In the genomic region with DNA sequence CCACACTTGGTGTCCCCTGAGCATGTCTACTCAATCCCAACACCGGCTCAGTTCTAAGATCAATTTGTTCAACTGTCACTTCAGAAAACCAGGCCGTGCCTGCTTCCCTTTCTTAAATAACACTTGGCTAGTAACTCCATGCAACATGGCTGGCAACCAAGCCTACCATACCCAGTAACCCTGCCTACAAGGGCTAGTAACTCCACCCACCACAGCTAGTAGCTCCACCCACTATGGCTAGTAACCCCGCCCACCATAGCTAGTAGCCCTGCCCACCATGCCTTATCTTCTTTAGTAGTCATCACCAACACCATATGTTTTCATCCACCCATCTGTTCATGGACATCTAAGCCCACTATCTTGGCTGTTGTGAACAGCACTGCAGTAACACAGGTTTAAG, we compare ENCODE assay signal across 31 mouse cellular contexts.
DNase-seq lines count a peak whose midpoint lies in the region; TF ChIP-seq lines count a peak whose summit lies in the region.
"Had no signal": no experiment of that assay in that cellular context is flagged by ENCODE, and none has a peak within 500 bp of the region (broad histone marks: within the 10 kb centered on the region; RNA-seq: fewer than 3 reads in every experiment).

No protein-coding gene starts in this region.

- no peaks in the 10 kb centered on the region for H3K27me3 ChIP-seq in CH12.LX (replicated peaks)
- H3K27me3 ChIP-seq: forebrain, embryonic 12.5 days; heart, embryonic 13.5 days; kidney, embryonic 15.5 days; limb, embryonic 13.5 days; liver, embryonic 12.5 days; neural tube, embryonic 12.5 days; Patski had no signal

- no peak for TF ChIP-seq CTCF in gastrocnemius, adult 2 months (IDR thresholded peaks at IDR 0.05)
- no peak for TF ChIP-seq CTCF in CH12.LX (conservative IDR thresholded peaks at IDR 0.05 in 1 of 2, IDR thresholded peaks at IDR 0.05 in 1 of 2; ENCODE audit: low read depth in 2 of 2, low read length in 2 of 2)

- no peak for TF ChIP-seq RAD21 in CH12.LX (IDR thresholded peaks at IDR 0.05; ENCODE audit: low read depth, low read length)

- no peak for TF ChIP-seq EP300 in CH12.LX (IDR thresholded peaks at IDR 0.05; ENCODE audit: low read length)

- no peak overlapping the region for H3K4me3 ChIP-seq in gastrocnemius, adult 2 months
- H3K4me3 ChIP-seq in CH12.LX (replicated peaks in 1 of 3; ENCODE audit: low read depth in 2 of 3, low read length in 2 of 3, poor library complexity in 1 of 3), result no peak overlapping the region
- H3K4me3 ChIP-seq: forebrain, embryonic 12.5 days; heart, embryonic 13.5 days; kidney, embryonic 15.5 days; limb, embryonic 13.5 days; liver, embryonic 12.5 days; neural tube, embryonic 12.5 days had no signal

- TF ChIP-seq POLR2A in CH12.LX (IDR thresholded peaks at IDR 0.05; ENCODE audit: low read depth, low read length), result no peak

- intact Hi-C loops in gastrocnemius, adult 2 months (cut with DNase I), result loop anchor here (5.0 kb wide), 1 partner anchor 120 kb away; no protein-coding TSS in a partner anchor

- peak; percentile 39 for DNase-seq in gastrocnemius, adult 2 months
- DNase-seq in gastrocnemius, postnatal 4 days (ENCODE audit: low spot score in 2 of 2), result no peak
- peak; percentile 12 for DNase-seq in CH12.LX (ENCODE audit: extremely low read depth)
- peak; percentile 6 for DNase-seq in c-Kit-negative CD71-positive TER-119-positive erythroid progenitor cells, embryonic 14.5 days (ENCODE audit: low read depth, low spot score)
- peak; percentile 4 to 7 for DNase-seq in natural killer cell, adult 2 months (ENCODE audit: low spot score in 2 of 2)
- no peak for DNase-seq in frontal cortex, postnatal 36 days (ENCODE audit: low spot score in 2 of 2)
- DNase-seq in heart, adult 9 months (ENCODE audit: low spot score in 2 of 2), result no peak
- DNase-seq: adrenal gland, postnatal 25 days; cerebellum, adult 18-20 months; cerebellum, postnatal 10 days; forebrain, postnatal 0 days; heart, adult 18-20 months; heart, postnatal 10 days; kidney, adult 18-20 months; kidney, postnatal 25 days; liver, postnatal 0 days; lung, postnatal 4 days; midbrain, embryonic 14.5 days; right cerebral cortex, adult 18-20 months; spleen, adult 18-20 months; thymus, adult 2 months; thymus, postnatal 36 days had no signal

- H3K79me2 ChIP-seq in CH12.LX (replicated peaks; ENCODE audit: control insufficient read depth, extremely low read depth, insufficient read depth, poor library complexity, severe bottlenecking), result no peaks in the 10 kb centered on the region

- H3K27ac ChIP-seq in gastrocnemius, adult 2 months, result peak overlapping the region; percentile 57
- no peak overlapping the region for H3K27ac ChIP-seq in CH12.LX (ENCODE audit: insufficient read depth, low read depth)
- H3K27ac ChIP-seq: forebrain, embryonic 12.5 days; heart, embryonic 13.5 days; hindbrain, embryonic 14.5 days; kidney, embryonic 15.5 days; limb, embryonic 13.5 days; liver, embryonic 12.5 days; neural tube, embryonic 12.5 days had no signal

- in situ Hi-C loops in CH12.LX (cut with MboI; ENCODE audit: low pct_ligation_motif_present, low pct_unique_long_range_greater_than_20kb, low sequenced_read_pairs), result no loop called here

- peaks cover 0 to 6% of the 10 kb centered on the region in 2 experiments; a peak in 1 of 4 replicates for H3K4me1 ChIP-seq in CH12.LX (ENCODE audit: control insufficient read depth in 1 of 2, insufficient read depth in 2 of 2)
- H3K4me1 ChIP-seq: liver, embryonic 12.5 days; neural tube, embryonic 12.5 days had no signal

- dilution Hi-C loops in CH12.LX (cut with MboI; ENCODE audit: extremely low pct_ligation_motif_present, extremely low pct_unique_long_range_greater_than_20kb, low sequenced_read_pairs), result no loop called here

- peaks cover 0 to 34% of the 10 kb centered on the region in 2 experiments for H3K36me3 ChIP-seq in CH12.LX (replicated peaks in 1 of 2; ENCODE audit: control insufficient read depth in 1 of 2, insufficient read depth in 1 of 2, low read length in 1 of 2)
- H3K36me3 ChIP-seq: forebrain, embryonic 12.5 days; G1E; heart, embryonic 13.5 days; kidney, embryonic 15.5 days; limb, embryonic 13.5 days; liver, embryonic 12.5 days; neural tube, embryonic 12.5 days had no signal

- no peak overlapping the region for H3K4me2 ChIP-seq in CH12.LX (ENCODE audit: insufficient read depth, low read depth, poor library complexity, severe bottlenecking)
- H3K4me2 ChIP-seq: forebrain, embryonic 12.5 days; heart, embryonic 13.5 days; hindbrain, embryonic 14.5 days; kidney, embryonic 15.5 days; limb, embryonic 13.5 days; liver, embryonic 12.5 days; neural tube, embryonic 12.5 days had no signal

- H3K9me3 ChIP-seq in CH12.LX (replicated peaks; ENCODE audit: low read length), result no peaks in the 10 kb centered on the region
- H3K9me3 ChIP-seq: forebrain, embryonic 12.5 days; G1E; heart, embryonic 13.5 days; kidney, embryonic 15.5 days; limb, embryonic 13.5 days; liver, embryonic 12.5 days; neural tube, embryonic 12.5 days had no signal

- H3K9ac ChIP-seq in CH12.LX (ENCODE audit: insufficient read depth, low read depth), result no peak overlapping the region
- H3K9ac ChIP-seq: forebrain, embryonic 12.5 days; forebrain, postnatal 0 days; heart, embryonic 13.5 days; hindbrain, embryonic 14.5 days; kidney, embryonic 15.5 days; limb, embryonic 13.5 days; liver, embryonic 12.5 days; liver, postnatal 0 days; neural tube, embryonic 12.5 days had no signal

TF ChIP-seq in CH12.LX, 34 proteins besides CTCF, POLR2A, EP300 and RAD21:
- TF ChIP-seq MYC (IDR thresholded peaks at IDR 0.05; ENCODE audit: low read depth, low read length) (no peak), JUN (IDR thresholded peaks at IDR 0.05; ENCODE audit: insufficient read depth, low read depth, low read length) (no peak), MAX (IDR thresholded peaks at IDR 0.05; ENCODE audit: low read length) (no peak), ZMIZ1 (IDR thresholded peaks at IDR 0.05; ENCODE audit: low read depth, low read length) (no peak), MXI1 (IDR thresholded peaks at IDR 0.05; ENCODE audit: low read depth, low read length) (no peak), ELF1 (IDR thresholded peaks at IDR 0.05; ENCODE audit: low read depth, low read length) (no peak), GABPA (IDR thresholded peaks at IDR 0.05; ENCODE audit: insufficient replicate concordance, low read depth, low read length) (no peak)

Comparison
In these comparisons a context has a peak if more than half of its experiments do, and no peak if none do; other contexts are left out.
1. DNase-seq: peak in gastrocnemius, adult 2 months (single experiment), CH12.LX (single experiment), c-Kit-negative CD71-positive TER-119-positive erythroid progenitor cells, embryonic 14.5 days (single experiment) and natural killer cell, adult 2 months (2 of 2); none in gastrocnemius, postnatal 4 days (0 of 2), frontal cortex, postnatal 36 days (0 of 2) and heart, adult 9 months (0 of 2).